Mouse (Mus musculus) c-Kit-negative CD71-positive TER-119-positive erythroid progenitor cells, embryonic 14.5 days (primary cell): ENCODE results near the gene Dis3l2.
A peak's percentile ranks its signal among the peaks of the same experiment; 100 is the strongest.

Source experiments
- DNase-seq: peaks from one replicate; pipeline ENCODE4 v3.0.0-alpha.2; 2013; ENCODE audit warnings: low read depth, low spot score

The Dis3l2 gene

GRCm38 (mm10) chr1:86916355-86916984 lies 212.9 kb downstream of the Dis3l2 start:
- peak; percentile 53 for DNase-seq

- DNase-seq: no peak
These were observed 222.2 kb downstream of the Dis3l2 start for GRCm38 (mm10) chr1:86925776-86926175.

GRCm38 (mm10) chr1:86931606-86932379 lies 228.2 kb downstream of the Dis3l2 start:
- no peak for DNase-seq

- no peak for DNase-seq
These were observed 229.2 kb downstream of the Dis3l2 start for GRCm38 (mm10) chr1:86932810-86933209.

- DNase-seq: no peak
These were observed 230.0 kb downstream of the Dis3l2 start for GRCm38 (mm10) chr1:86933656-86934055.

- no peak for DNase-seq
These were observed 248.0 kb downstream of the Dis3l2 start for GRCm38 (mm10) chr1:86951501-86952205.

- no peak for DNase-seq
These were observed 252.2 kb downstream of the Dis3l2 start for GRCm38 (mm10) chr1:86955801-86956200.

- DNase-seq: no peak
These were observed 264.8 kb downstream of the Dis3l2 start for GRCm38 (mm10) chr1:86968261-86968964.

- no peak for DNase-seq
These were observed 265.6 kb downstream of the Dis3l2 start for GRCm38 (mm10) chr1:86969173-86969725.

- no peak for DNase-seq
These were observed 269.1 kb downstream of the Dis3l2 start for GRCm38 (mm10) chr1:86972693-86973092.

GRCm38 (mm10) chr1:86977018-86977417 lies 273.4 kb downstream of the Dis3l2 start:
- DNase-seq: no peak

GRCm38 (mm10) chr1:86986372-86986771 lies 282.8 kb downstream of the Dis3l2 start:
- DNase-seq: no peak

- no peak for DNase-seq
These were observed 289.2 kb downstream of the Dis3l2 start for GRCm38 (mm10) chr1:86992849-86993248.

GRCm38 (mm10) chr1:86994023-86994422 lies 290.4 kb downstream of the Dis3l2 start:
- no peak for DNase-seq

GRCm38 (mm10) chr1:86998051-86998450 lies 294.4 kb downstream of the Dis3l2 start:
- no peak for DNase-seq

GRCm38 (mm10) chr1:87001365-87001764 lies 297.8 kb downstream of the Dis3l2 start:
- DNase-seq: no peak

GRCm38 (mm10) chr1:87002545-87003168 lies 299.0 kb downstream of the Dis3l2 start:
- no peak for DNase-seq

- no peak for DNase-seq
These were observed 299.6 kb downstream of the Dis3l2 start for GRCm38 (mm10) chr1:87003169-87003552.

GRCm38 (mm10) chr1:87006425-87006824 lies 302.8 kb downstream of the Dis3l2 start:
- DNase-seq: no peak

GRCm38 (mm10) chr1:87008211-87008610 lies 304.6 kb downstream of the Dis3l2 start:
- no peak for DNase-seq

GRCm38 (mm10) chr1:87009156-87009555 lies 305.5 kb downstream of the Dis3l2 start:
- no peak for DNase-seq
